Mouse (Mus musculus) brain, embryonic 14.5 days (tissue): ENCODE measurements at regions not wholly inside any gene's neighbourhood (a gene's known extent, or its start where the extent isn't known, plus 50 kb on each side); places are given as distances from the start of the nearest gene placed in this dataset.

Experiments used
- CTCF ChIP-seq: fragments of 200-500 bp; IDR thresholded peaks from 2 replicates; pipeline ENCODE4 v1.5.1; 2012; ENCODE audit warnings: inconsistent platforms, mild to moderate bottlenecking, moderate library complexity, borderline replicate concordance; ENCODE audit not compliant: insufficient read depth, insufficient read length; ENCODE audit errors: extremely low read depth
- POLR2A ChIP-seq: fragments of 200-500 bp; IDR thresholded peaks from 2 replicates; pipeline ENCODE4 v1.6.1; 2012; ENCODE audit warnings: mild to moderate bottlenecking, inconsistent platforms, borderline replicate concordance; ENCODE audit not compliant: poor library complexity, insufficient read depth, insufficient read length, severe bottlenecking; ENCODE audit errors: extremely low read depth

DNA sequence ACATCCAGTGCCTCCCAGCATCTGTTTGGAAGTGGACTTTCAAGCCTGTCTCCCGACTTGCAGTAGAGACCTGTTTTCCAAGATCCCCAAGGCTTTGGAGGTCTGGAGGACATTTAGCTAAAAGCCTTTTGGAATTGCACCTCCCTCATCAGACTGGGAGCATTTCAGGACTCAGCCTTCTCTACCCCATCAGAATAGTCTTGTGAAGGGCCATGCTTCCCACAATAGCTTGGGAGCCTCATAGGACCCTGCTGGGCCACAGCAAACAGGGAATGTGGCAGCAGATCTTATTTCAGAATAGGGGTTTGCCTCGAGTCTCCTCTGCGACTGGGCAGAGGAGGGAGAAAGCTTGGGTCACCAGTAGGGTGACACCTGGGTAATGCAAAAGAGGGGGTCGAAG is 66.2 kb upstream of the Nkd1 start:
- TF ChIP-seq CTCF (no peak), POLR2A (no peak)
